Mouse (Mus musculus) G1E (cell line): ENCODE measurements around the gene N4bp2l1.

ENCODE experiments used
- CTCF ChIP-seq: IDR thresholded peaks from 2 replicates; pipeline ENCODE4 v1.5.1; 2012; ENCODE audit warnings: low read depth, low read length, inconsistent platforms, mixed read lengths
- GATA1 ChIP-seq: IDR thresholded peaks from 2 replicates; pipeline ENCODE4 v1.6.1; 2012; ENCODE audit warnings: borderline replicate concordance, low read length, inconsistent platforms, mixed read lengths
- POLR2AphosphoS5 ChIP-seq: IDR thresholded peaks from 2 replicates; pipeline ENCODE4 v1.6.1; 2012; ENCODE audit warnings: low read depth, low read length, inconsistent platforms; ENCODE audit not compliant: insufficient replicate concordance
- TAL1 ChIP-seq: conservative IDR thresholded peaks from 2 replicates; pipeline ENCODE4 v1.6.1; 2012; ENCODE audit warnings: low read depth, low read length, inconsistent platforms, mixed read lengths

DNA sequence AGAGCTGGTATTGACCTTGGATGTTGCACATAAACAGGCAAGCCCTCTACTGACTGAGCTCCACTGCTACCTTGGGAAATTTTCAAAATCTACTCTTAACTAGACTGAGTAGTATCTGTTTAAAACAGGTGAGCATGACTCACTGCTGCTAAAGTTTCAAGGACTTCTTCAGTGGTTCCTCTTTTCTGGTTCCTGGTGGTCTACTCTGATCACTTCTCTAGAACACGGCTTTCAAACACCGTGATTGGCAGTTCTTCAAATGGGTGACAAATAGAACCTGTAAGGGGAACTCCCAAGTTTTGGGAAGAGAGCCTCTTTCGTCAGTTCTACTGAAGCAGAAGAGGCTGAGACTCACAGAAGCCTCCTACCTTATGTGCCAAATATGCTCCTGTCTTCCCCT lies 24.6 kb upstream of the N4bp2l1 start:
- TF ChIP-seq TAL1 (no peak), CTCF (no peak), GATA1 (no peak), POLR2AphosphoS5 (no peak)
